Mouse (Mus musculus): ENCODE results near the gene Ntng2.

The Ntng2 gene

DNA sequence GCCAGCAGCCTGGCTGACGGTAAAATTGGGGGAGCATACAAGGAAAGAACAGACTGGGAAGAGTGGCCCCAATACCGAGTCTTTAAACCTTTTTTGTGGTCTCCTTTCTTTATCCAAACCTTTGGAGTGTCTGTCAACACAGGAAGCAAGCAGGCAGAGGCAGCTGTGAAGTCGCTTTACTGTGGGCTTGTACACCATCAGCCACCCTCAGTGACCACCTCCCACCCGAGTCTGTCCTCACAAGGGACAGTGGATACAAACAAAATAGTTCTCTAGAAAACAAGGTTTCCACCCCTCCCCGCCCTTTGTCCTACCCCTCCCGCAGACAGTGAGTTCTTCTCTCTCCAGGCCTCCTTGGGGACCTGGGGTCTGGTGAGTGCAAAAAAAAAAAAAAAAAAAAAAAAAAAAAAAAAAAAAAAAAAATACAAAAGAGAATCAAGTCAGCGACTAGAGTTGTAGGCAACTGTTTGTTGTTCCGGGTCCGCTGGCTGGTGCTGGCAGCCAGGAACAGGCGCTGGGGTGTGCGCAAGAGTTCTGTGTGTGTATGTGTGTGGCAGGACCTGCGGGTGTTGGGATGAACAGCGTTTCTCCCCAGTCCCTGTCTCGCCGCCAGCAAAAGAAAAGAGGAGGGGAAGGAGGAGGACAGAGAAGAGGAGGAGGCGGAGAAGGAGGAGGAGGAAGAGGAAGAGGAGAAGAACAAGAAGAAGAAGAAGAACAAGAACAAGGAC lies 58.8 kb downstream of the Ntng2 start:
- in situ Hi-C loops (cut with MboI; ENCODE audit: unreplicated experiment in 2 of 2) = no loop called here

DNA sequence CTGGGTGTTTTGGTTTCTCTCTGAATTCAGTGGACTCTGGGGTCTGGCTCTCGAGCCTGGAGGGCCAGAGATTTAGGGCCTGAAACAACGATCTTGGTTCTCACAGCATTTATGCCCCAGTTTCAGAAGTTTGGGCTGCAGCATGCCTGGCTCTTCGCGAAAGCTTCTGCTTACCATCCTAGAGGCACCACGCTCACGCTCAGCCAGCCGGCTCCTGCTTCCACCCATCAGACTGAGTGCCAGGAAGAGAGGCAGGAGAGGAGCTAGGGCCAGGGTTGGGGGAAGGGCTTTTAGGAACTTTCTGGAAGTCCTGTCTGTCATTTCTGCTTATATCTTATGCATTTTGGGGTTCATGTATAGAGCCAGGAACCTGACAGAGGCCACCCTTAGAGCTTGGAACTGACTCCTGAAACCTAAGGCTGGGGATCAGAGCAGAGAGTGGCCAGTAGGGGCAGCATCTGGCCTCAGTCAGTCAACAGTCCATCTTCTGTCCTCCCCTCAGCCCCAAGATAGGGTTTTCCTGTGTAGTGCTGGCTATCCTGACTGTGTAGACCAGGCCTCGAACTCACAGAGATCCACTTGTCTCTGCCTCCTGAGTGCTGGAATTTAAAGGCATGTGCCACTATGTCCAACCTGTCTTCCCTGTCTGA lies 60.1 kb downstream of the Ntng2 start:
- in situ Hi-C loops (cut with MboI; ENCODE audit: unreplicated experiment in 2 of 2) = no loop called here

DNA sequence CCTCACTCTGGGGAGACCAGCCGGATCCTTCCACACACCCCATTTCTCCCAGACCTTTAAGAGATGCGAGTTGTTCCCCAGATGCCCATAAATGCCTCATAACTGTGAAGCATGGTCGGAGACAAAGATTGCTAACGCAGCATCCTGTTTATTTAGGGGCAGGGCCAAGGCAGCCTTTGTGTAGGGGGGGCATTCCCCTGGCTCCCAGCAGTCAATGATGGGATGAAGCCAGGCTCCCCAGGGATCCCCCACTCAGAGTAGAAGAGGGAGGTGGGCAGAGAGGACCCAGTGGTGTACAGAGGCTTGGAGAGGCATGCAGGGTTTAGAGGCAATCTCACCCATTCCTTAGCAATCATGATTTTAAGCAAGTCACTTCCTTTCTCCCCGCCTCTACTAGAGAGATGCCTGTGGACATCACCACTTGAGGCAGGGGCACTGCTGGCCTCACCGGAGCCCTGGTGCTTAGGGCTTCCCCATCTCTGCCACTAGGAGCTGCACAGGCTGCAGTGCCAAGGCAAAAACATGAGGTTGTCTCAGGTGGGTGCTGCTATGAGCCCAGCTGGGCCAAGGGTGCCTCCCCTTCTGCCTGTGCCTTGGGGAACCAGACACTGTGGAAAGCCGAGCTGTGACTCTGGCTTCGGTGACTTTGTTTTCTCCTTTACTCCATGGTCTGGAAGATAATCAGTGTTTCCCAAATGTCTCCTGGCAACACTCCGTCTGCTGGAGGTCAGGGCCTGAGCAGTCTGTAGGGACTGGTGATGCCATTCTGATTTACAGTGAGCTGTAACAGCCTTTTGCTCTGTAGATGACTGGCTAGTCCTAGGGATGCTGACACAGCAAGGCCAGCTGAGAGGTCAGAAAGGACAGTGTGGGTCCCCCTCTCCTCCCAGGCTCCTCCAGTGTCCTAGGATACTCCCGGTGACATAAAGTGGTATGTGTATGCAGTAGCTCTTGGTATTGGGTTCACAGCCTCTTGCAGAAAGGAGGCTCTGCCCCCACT lies 61.3 kb downstream of the Ntng2 start:
- in situ Hi-C loops (cut with MboI; ENCODE audit: unreplicated experiment in 2 of 2) = no loop called here

DNA sequence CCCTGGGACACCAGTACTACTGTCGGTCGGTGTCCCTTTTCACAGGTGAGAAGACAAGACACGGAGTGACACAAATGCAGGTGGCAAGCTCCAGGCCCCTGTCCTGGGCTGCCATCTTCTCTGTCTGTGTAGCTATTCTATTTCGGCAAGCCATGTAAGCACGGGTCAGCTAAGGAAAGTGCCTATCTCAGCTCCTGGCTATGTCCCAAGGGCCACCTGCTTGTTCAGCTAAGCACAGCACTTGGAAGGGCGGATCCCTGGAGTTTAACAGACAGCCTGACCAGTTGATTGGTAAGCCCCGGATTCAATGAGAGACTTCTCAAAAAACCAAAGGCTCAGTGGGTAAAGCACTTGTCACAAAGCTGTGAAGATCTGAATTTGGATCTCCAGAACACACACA lies 62.4 kb downstream of the Ntng2 start:
- in situ Hi-C loops (cut with MboI; ENCODE audit: unreplicated experiment in 2 of 2) = no loop called here

DNA sequence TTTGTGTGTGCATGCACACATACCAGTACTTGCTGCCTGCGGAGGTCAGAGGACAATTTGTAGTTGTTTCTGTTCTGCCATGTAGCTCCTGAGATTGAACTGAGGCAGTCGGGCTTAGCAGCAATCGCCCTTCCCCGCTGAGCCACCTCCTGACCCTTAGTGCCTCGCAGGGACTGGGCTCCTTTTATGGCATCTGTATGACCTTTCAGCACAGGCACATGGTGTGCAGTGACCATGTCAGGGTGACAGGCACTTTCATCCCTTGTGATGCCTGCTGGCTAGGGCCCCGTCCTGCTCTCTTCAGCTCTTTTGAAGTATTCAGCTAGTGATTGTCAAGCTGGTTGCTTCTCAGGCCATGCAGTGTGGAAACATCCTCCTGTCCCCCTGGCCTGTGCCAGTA lies 66.6 kb downstream of the Ntng2 start:
- in situ Hi-C loops (cut with MboI; ENCODE audit: unreplicated experiment in 2 of 2) = no loop called here

DNA sequence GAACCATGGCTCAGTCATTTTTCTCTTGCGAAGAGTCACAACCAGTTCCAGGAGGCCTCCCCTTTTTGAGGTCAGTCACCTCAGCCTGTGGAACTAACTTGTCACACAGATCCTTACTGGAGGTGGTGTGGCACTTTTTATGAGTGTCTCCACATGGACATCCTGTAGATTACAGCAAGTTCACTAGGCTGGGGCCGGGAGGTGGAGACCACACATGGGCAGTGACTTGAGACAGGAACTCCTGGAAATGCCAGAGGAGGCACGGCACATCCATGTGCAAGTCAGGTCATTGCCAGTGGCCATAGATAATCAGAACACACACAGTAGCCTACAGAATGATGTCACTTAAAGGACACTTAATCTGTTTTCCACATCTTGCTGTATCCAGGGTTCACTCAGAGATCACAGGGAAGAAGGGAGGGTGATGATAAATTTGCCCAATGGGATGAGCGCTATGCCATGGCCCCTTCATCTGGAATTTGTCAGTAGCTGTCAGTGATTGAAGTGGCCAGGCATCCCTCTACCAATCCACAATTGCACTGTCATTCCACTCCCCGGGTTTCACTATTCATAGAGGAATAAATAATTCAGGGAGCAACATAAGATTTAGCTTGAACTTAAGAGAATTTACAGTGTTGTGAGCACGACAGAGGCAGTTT lies 69.4 kb downstream of the Ntng2 start:
- in situ Hi-C loops (cut with MboI; ENCODE audit: unreplicated experiment in 2 of 2) = no loop called here

DNA sequence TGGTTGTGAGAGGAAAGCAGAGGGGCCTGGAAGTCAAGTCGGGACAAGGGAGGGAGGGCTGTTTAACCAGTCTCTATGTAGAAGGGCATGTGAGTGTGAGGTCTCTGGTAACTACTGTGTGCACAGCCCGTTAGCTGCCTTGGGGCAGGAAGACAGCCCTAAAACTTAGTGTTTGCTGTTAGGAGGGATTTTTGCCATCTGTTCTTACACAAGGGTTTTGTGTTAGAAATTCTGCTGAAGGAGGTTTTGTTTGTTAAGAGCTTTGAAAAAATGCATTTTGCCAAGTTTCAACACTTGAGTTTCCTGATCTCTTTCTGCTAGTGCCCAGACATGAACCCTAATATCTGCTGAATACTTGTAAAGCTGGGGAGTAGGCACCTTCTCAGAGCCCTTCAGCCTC lies 71.7 kb downstream of the Ntng2 start:
- in situ Hi-C loops (cut with MboI; ENCODE audit: unreplicated experiment in 2 of 2) = no loop called here

DNA sequence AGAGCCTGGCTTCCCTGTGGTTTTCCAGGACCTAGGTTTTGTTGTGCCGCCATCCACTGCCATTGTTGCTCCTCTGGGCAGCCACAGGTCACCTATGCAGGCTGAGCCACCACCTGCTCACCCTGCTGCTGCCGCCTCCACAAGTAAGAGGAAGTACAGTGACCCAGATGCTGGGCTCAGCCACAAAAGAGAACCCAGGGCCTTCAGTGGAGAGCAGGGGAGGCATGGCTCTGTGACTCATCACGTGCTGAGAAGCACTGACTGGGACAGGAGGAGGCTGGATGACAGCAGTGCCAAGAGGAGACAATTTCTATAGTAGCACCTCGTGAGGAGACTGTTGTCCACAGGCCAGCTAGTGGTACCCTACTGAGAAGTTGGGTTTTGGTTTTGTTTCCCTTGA lies 73.0 kb downstream of the Ntng2 start:
- in situ Hi-C loops (cut with MboI; ENCODE audit: unreplicated experiment in 2 of 2) = loop anchor here in 1 of 2 experiments (5.0 to 10.0 kb wide), 2 partner anchors 38 to 505 kb away; no protein-coding TSS in a partner anchor

DNA sequence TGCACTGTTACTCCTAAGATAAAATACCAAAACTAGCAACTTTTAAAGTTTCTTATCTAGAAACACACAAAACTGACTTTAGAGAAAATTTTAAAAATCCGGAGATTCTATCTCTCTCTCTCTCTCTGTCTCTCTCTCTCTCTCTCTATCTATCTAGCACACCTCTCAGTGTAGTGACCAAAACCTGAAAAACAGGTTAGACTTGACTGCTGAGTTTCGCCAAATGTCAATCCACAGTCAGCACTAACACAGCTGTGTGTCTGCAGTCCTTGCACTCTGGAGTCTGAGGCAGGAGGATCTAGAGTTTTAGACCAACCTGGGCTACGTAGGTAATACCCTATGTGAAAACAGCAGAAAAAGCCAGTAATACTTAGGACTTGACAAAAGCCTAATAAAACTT lies 77.9 kb downstream of the Ntng2 start:
- in situ Hi-C loops (cut with MboI; ENCODE audit: unreplicated experiment in 2 of 2) = loop anchor here (5.0 to 25.0 kb wide), 5 partner anchors 33 to 1137 kb away; partner anchors contain the start of gene Barhl1 (in 1 of the 2)

DNA sequence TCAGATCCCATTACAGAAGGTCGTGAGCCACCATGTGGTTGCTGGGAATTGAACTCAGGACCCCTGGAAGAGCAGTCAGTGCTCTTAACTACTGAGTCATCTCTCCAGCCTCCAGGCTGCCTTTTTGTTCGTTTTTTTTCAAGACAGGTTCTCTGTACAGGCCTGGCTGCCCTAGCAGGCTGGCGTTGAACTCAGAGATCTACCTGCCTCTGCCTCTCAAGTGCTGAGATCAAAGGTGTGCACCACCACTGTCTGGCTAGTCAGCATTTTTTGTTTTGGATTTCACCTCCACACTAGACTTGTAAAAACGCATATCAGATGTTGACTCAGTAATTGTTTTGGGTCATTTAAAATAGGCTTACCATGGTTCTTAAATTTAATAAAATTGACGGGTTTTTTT lies 84.7 kb downstream of the Ntng2 start:
- in situ Hi-C loops (cut with MboI; ENCODE audit: unreplicated experiment in 2 of 2) = loop anchor here (5.0 to 25.0 kb wide), 4 partner anchors 256 to 1144 kb away; partner anchors contain the start of gene Barhl1 (in 1 of the 2)

DNA sequence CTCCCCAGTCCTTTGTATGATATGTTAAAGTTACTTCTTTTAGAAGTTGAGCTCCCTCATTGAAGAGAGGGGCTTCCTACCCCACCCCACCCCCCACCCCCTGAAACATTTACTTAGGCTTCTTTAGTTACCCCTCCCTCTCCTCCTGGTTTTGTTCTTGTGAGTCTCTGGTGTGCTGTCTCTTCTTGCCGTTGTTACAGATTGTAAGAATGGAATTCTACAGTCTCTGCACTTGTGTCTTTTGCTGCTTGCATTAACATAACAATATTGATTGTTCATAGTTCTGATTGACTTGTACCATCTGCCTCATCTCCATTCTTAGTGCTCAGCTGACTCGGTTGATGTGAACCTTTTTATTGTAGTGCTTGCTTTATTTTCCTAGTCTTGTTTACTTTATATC lies 100.9 kb downstream of the Ntng2 start:
- in situ Hi-C loops (cut with MboI; ENCODE audit: unreplicated experiment in 2 of 2) = loop anchor here in 1 of 2 experiments (25.0 kb wide), 2 partner anchors 240 to 1160 kb away; partner anchors contain the start of gene Barhl1
